Mouse (Mus musculus) layer of hippocampus, adult 8-10 months (tissue): ENCODE measurements at regions not wholly inside any gene's neighbourhood (a gene's known extent, or its start where the extent isn't known, plus 50 kb on each side); places are given as distances from the start of the nearest gene placed in this dataset.

Source experiments
- DNase-seq, 2 experiments: peaks; one replicate each; pipeline ENCODE4 v3.0.0; 2022; ENCODE audit warnings: low spot score in 2 of 2

DNA sequence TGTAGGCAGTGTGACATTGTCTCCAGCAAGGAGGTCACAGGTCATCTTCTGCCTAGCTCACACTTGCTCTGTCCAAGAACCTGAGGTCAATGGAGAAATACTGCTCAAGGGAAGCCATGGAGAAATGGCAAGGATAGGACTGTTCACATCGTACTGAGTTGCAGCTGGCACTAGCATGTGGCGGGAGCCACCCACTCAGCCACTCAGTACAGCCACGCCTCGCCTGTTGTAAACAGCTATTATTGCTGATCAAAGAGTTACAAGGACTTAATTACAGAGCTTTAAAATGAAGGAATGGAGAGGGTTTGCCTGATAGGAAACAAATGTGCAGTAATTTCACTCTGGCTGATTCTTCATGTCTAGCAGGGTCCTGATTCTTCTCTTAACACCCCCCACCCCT, 64.8 kb downstream of the Dll1 start:
- DNase-seq: peak; percentile 23 to 35

DNA sequence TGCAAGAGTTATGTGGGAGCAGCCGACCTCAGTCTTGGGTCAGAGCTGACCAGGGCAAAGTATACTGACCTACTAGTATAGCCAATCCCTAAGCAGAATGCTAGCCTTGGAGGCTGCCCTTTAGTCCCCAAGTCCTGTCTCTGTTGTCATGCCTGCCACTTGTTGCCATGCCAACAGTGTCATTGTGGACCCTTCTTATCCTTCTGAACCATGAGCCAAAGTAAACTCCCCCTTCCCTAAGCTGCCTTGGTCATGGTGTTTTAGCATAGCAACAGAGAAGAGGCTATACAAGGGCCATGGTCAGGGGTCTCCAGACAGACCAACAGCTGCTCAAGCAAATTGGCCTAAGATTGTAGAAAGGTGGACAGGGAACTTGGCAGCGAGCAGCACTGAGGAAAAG, 66.2 kb downstream of the Dll1 start:
- DNase-seq: no peak

DNA sequence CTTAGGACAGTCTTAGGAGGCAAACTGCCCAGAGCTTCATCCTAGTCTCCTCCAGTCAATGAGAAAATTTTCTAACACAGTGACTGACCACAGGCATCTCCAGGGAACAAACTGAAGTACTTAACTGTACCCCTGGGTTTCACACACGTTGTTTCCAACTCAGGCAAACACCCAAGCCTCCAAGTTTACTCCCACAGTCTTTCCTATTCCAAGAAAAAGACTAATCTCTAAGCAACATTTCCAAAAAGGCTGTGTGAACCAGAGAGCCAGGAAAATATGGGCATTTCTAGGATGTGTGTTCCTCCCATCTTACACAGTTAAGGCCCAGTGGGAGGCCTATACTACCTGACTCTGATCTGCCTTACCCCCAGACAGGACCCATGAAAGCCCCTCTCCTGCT, 74.6 kb downstream of the Dll1 start:
- no peak for DNase-seq

DNA sequence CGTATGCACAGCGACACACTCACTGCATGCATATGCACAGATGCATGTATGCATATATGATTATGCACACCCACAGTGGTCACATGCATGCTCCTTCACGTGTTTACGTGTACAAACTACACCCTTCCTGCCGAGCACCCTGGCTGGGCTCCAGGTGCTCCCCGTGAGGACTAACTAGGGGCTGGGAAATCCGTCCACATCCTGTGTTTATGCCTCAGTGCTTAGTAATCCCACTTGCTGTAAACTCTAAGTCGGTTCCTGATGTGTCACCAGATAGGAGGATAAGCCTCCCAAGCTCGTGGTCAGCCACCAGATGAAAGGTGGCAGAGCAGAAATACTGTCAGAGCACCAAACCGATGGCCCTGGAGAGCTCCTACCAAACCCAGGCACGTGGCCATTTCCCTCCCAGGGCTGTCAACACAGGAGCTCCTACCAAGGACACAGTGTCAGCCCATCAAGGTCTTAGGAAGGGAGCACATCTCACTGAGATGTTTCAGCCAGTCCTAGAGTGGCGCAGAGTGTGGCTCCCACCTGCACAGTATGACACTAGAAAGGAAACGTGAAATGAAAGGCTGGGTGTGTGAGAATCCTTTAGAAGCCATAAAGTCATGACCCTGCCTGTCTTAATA, 76.8 kb downstream of the Dll1 start:
- no peak for DNase-seq

DNA sequence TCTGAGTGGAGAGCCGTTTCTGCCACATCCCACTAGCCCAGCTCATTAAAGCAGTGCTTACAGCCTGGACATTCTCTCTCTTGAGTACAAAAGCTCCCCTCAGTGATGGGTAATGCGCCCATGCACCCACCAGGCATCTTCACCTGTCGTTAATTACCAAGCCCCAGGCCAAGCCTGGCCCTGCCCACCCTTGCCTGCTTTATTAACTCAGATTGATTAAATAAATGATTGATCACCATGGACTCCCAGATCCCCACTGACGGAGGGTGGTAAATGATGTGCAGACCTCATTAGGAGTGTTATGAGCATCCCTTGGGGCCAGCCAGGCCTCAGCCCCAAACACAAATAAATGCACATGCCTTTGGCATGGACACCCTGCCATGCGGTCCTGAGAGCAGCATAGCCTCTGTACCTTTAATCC, 82.5 kb downstream of the Dll1 start:
- no peak for DNase-seq

DNA sequence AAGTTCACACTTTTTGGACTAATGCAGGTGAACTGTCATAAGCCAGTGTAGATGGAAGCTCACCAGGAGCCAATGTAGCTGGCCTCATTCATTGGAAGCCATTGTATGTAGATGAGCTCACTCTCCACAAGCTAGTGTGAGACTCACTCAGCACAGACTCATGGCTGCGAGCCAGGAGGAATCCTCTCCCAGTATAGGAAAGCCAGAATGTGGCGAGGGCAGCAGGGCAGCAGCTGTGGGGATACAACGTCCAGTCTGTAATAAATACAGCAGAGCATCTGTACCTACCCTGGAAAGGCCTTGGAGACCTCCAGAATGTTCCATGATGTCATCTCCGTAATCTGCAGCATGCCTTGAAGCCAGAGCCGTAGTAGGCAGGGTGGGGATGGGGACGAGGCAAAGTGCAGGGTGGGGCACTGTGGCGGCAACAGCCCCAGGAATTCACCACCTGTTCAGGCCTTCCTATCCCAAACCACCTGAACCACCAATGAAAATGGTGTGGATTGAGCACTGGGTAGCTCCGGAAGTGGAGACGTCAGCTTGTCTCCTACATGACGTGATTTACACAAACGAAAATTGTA, 84.1 kb downstream of the Dll1 start:
- no peak for DNase-seq

DNA sequence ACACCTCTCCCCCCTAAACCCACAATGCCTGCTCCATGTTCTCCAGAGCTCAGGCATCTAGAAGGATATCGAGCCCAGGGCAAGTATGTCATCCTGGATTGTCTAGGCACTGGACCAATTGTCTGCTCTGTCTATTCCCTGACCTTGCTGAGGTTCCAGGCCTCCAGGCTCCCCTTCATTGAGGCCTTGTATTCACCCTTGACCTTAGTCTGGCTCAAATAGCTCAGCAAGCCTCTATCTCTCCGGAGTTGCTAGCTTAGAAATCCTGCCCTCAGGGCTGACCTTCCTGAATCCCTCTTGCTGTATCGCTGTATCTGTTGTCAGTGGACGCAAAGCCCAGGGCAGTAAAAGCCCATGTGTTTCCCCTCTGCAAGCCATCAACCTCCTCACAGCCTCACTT, 85.0 kb downstream of the Dll1 start:
- DNase-seq: no peak

DNA sequence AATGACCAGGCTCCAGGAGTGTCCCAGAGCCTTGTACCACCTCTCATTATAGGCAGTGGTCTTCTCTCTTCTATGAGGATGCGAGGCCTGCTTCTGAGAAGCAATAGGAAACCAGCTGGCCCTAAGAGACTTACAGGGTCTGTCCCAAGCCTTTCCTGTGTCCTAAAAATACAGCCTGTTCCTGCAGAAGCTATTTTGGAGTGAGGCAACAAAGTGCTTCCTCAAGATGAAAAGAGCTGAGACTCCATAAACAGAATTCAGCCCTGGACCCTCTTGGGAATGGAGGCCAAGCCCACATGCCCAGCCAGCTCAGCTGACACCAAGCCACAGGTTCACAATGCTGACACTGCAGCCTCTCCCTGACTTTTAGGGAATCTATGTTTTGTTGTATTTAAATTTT, 86.3 kb downstream of the Dll1 start:
- no peak for DNase-seq

DNA sequence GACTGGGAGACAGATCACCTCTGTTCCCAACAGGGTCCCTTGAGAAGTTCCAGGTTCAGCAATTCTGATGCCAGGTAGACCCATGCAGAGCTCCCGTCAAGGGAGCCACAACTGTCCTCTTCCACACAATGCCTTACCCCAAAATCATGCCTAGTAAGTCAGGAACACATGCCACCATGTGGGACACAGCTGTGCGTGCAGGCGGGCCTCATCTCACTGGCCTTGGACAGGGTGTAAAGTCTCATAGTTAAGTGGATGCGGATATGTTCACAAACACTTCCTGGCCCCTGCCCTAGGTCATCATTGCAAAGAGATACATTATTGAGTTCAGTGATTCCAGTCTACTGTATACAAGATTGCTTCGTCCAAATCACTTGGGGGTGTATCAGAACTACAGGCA, 87.6 kb downstream of the Dll1 start:
- DNase-seq: no peak

DNA sequence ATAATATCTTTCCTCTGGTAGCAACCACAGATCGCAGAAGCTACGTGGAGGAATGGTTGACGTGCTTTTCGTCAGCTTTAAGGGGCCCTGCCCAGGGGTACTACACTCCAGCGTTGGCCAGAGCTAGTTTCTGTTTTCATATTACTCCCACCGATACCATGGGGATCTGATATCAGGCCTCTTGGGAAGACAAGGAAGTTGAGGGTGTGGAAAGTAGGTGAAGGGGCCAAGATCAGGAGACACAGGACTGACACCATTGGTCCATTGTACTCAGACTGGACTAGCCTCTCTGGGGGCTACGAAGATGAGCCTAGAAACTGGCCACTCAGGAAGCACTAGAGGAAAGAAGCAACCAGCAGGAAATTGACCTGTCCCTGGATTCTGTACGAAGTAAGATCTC, 88.0 kb downstream of the Dll1 start:
- no peak for DNase-seq

DNA sequence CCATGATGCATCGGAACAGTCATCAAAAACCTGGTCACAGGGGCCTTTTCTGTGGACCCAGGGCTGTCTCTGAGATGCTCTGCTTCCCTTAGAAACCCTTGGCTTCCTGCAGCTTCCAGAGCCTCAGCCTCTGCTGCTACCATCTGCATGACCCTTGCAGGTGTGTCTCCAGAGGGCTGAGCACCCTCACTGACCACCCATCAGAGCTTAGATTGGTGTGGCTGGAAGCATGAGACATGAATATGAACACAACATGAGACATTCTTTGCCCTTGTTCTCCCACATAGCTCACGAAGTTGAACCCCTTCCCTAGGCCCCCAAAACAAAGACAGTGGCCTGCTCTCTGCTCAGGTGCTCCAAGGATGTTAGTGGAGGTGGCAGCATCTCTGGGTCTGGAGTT, 90.1 kb downstream of the Dll1 start:
- DNase-seq: no peak

DNA sequence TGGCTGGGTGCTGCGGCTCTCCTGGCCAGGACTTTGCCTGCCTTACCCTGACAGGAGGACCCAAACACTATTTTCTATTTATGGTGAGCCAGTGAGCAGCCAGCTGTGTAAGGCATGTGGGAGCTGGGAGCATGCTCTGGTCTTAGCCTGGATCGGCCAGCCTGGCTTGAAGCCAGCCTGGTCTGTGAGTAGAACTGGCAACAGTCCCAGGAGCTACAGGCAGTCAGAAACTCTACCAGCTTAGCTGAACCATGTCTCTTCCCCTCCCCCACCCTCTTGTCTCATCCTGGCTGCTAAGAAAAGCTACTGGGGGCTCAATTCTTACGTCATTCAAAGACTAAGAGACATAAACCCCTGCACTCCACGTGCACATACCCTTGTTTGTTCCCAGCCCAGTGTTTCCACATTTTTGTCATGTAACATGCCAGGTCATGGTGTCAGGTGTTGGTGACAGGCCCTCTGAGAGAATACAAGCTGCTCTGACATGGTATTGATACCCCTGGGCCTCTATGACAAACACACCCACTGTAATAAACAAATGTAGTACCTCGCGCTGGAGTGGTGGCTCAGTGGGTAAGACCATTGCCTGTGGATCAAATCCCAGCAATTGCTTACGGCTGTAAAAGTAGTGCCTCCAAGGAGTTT, 91.2 kb downstream of the Dll1 start:
- DNase-seq: peak; percentile 5 to 17

DNA sequence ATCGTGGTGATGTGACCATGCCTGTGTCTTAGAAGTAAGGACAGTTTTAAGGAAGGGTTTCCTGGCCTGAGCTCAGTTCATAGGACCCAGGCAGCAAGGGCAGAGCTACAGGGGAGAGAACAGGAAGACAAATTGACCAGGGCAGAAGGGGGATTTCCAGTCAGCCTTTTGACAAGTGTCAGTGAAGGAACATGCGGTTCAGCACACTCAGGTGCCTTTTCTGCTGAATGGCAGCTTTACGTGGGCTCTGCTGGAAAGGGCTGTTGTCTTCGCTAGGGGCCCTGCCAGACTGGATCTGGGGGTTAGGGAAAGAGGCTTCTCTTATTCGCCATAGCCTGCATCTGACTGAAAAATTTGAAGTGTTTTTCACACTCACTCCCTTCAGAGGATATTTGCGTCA, 106.8 kb downstream of the Dll1 start:
- DNase-seq: no peak

DNA sequence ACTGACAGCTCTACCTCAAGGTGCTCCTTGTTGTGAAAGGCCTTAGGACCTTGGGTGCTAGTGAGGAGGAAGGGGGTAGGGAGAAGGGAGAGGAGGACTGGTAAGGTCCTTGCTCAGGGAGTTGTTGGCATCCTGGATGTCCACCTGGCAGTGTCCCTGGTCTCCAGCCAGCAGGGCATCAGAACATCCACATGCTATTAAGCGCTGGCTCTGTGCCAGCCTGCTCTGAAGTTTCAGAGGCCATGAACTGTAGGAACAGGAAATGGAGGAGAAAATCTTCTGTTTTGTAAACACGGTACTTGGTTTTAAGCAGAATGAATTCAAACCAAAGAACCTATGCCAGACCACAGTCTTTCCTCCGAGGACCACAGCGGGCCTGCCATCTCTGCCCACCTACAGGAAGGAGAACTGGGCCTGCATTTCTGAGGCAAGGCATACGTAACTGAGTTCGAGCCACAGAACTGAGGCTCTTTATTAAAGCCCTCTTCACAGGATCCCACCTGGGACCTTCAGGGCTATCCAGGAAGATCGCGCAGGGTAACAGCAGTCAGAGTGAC, 107.5 kb downstream of the Dll1 start:
- no peak for DNase-seq

DNA sequence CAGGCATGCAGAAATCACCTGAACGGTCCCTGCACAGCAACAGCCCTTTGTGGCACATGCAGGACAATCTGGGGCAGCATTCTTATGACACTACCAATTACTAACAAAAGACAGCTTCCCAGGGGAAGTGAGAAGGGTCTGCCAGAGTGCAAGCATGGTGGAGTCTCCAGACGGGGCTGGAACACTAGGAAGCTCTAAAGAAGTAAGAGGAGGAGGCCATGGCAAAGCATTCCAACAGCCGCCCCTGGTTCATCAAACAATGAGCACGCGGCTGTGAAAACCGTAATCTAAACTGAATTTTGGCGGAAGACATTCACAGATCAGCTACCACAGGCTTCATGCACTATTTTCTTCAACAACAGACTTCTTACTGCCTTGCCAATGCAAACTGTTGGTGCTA, 109.0 kb downstream of the Dll1 start:
- no peak for DNase-seq

DNA sequence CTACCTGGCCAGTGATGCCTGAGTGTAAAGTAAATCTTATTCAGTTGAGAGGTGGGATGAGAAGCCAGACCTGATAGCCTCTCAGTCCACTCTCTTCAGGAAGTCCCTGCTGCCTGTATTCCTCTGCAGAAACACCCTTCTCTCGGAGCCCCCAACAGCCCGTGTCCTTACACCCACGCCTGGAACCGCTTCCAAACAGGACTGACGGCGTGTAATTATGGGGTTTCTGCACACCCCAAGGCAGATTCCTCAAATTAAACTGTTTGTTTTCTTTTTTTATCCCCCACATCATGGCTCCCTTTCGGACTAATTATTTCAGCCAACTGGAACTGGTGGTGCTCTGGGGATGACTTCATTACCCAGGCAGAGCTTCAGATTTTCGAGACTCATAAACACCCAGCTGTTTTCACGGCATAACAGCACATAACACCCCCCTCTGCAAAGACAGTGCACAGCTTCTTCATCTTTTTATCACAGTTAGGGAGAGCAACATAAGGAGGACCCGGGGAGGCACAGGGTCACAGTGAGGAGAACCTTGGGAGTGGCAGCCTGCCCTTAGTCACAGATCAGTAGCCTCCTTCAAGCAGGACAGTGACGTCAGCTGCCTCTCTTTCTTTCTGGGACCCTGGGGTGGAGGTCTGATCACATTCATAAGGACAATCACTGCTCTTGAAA, 117.1 kb downstream of the Dll1 start:
- peak; percentile 4 to 11 for DNase-seq

DNA sequence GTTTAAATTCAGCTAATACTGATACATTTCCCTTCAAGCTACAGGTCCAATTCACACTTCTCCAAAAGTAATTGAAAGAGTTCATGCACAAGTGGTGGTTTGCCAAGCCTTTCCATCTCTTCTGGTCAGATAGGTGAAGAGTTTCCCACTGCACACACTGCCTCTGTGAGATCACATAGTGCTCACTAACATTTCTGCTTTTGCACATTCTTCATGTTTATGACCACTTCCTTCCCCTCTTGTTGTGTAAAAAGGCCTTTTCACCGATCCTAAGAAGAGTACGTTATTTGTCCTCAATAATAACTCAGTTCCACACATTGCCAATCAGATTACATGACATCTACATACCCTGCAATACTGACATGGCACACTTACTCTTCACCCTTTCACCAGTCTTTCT, 120.8 kb downstream of the Dll1 start:
- DNase-seq: no peak

DNA sequence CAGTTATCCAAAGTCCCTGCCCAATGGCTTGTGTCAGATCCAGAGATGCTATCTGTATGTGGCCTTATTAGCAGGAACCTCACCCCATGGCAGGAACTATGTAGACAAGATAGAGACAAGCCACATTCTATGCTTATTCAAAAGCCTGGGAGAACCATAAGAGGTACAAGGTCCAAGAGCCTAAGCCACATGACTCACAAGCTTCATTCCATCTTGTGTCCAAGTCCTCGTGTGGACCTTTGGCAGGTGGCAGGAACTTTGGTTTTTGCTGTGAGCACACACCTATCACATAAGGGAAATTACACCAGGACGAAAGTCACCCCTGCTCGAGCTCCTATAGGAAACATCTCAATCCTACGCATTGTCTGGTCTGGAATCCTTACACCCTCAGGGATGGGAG, 122.9 kb downstream of the Dll1 start:
- no peak for DNase-seq

DNA sequence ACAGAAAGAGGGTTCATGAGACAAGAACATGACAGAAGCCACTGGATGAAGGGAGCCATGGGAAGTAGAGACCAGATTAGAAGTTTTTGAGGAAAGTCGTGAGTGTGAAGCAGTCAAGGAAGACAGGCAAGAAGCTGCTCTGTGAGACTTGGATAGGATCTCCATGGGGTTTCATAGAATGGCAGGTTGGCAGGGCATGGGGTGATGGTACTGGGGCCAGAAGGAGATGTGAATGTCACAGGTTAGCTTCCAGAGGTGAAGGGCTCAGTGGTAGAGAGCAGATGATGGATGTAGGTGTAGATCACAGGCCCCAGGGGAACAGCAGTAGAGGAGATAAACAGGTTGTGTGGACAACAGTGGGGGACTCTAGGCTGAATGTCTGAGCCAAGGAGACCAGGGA, 123.4 kb downstream of the Dll1 start:
- no peak for DNase-seq

DNA sequence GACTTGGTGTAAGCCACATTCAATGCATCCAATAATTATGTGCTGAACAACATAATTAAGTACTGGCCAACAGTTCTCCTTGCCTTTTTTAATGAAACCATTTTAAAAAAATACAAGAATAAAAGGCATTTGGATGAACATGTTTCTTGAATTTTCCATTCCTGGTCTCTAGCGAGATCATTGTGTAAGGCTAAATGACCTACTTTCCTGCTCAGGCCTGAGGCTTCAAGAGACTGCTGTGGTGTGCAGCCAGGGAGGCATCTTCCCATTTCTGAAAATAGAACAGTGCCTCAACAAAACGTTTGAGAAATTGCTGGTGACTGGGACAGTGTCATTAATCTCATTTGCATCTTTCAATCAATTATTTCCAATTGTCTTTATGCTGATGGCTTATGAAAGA, 124.5 kb downstream of the Dll1 start:
- DNase-seq: no peak

DNA sequence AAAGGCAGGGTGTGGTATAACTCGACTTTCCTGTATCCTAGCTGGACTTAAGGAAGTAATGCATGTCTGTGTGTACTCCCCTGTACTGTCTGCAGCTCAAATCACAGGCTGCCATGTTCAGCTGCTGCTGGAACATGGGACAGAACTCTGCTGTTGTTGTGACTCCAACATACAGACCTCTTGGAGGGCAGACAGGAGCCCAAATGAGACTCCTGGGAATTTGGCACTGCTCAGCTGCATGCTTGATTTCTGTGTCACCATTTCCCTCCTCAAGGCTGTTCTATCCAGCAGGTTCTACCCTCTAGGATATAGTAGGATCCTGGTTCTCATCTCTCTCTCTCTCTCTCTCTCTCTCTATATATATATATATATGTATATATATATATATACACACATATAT, 125.0 kb downstream of the Dll1 start:
- no peak for DNase-seq

DNA sequence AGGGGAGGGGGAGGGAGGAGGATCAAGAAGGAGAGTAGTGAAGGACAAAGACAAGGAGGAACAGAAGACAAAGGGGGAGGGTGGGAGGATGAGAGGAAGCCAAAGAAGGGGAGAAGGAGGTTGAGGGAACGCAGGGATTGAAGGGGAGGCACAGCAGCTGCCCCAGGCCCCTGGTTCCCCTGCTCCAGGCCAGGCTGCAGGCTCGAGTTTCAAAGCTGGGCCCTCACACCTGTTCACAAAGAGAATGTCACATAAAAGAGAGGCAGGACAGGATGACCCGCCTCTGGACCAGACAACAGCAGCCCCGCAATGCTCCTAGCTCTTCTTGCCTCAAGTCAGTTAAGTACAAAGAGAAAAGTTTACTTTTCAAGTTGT, 128.3 kb downstream of the Dll1 start:
- no peak for DNase-seq
